Mouse (Mus musculus) gastrocnemius, adult 18-20 months (tissue): ENCODE results near the gene Exoc3l2. TPM values are rescaled to one million over a fixed set of nuclear protein-coding genes. Genes with fewer than 3 reads are reported as not detected.

ENCODE experiments used
- DNase-seq: peaks from one replicate; pipeline ENCODE4 v3.0.0; 2021; ENCODE audit warnings: low spot score
- long read RNA-seq, 2 experiments: library from polyadenylated mRNA; stranded (forward); transcript quantifications; one replicate each; pipeline ENCODE4 v2.0.0; 2021
- total RNA-seq, 2 experiments: library from RNA; stranded (reverse); gene quantifications; 2 replicates each; pipeline ENCODE4 v1.2.3; 2021

The Exoc3l2 gene
- total RNA-seq = 1 to 10 TPM in 1 of 2 experiments, under 1 TPM in 1; 0.57 to 1.5 TPM
- long read RNA-seq, experiment 1, partial matches to known transcripts = 0 of 3 reads
- long read RNA-seq, experiment 1, other reads (novel, unspliced or antisense) = 3 of 3 reads
- long read RNA-seq, experiment 2, partial matches to known transcripts = 2 of 3 reads
- long read RNA-seq, experiment 2, other reads (novel, unspliced or antisense) = 1 of 3 reads

GRCm38 (mm10) chr7:19462884-19463381 lies at the start of gene Exoc3l2:
TSS of gene Exoc3l2 (plus strand) at chr7:19463331.
- DNase-seq = no peak

DNA sequence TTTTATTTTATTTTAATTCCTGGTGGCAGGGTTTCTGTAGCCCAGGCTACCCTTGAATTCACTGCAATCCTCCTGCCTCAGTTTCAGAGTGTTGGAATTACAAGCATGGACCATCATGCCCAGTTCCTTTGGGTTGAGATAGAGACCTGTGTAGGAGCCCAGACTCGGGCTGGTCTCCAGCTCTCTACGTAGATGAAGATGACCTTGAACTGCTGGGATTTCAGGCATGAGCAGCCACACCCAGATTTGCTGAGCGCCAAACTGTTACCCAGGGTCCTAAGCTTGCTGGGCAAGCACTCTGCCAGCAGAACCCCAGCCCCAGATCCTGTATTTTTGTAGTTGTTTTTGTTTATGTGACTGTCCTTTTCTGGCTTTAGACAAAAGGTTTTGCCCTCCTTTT lies 49.6 kb upstream of the Exoc3l2 start:
- peak; percentile 26 for DNase-seq

DNA sequence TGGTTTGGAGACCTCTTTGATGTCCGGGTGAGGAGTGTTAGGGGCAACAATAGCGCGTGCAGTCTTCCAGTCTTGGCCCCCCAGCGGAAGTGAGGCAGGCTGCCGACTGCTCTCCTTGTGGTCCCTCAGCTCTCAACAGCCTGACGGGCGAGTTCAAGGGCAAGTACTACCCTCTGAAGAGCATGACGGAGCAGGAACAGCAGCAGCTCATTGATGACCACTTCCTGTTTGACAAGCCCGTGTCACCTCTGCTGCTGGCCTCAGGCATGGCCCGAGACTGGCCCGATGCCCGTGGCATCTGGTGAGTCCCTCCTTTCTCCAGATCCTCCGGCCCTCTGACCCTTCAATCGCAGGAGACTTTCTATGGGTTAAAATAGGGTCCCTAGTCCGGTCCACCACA lies 46.5 kb upstream of the Exoc3l2 start:
- DNase-seq = no peak

DNA sequence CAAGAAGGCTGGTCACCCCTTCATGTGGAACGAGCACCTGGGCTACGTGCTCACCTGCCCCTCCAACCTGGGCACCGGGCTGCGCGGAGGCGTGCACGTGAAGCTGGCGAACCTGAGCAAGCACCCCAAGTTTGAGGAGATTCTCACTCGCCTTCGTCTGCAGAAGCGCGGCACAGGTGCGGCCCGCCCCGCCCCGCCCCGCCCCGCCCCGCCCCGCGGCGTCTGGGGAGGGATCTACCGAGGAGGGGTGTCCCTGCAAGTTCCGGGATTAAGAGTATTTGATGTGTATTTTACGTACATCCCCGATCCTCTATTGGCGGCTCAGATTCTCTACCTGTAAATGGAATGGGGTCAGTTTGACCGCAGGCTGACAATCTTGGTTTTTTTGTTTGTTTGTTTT lies 43.0 kb upstream of the Exoc3l2 start:
- DNase-seq = no peak

DNA sequence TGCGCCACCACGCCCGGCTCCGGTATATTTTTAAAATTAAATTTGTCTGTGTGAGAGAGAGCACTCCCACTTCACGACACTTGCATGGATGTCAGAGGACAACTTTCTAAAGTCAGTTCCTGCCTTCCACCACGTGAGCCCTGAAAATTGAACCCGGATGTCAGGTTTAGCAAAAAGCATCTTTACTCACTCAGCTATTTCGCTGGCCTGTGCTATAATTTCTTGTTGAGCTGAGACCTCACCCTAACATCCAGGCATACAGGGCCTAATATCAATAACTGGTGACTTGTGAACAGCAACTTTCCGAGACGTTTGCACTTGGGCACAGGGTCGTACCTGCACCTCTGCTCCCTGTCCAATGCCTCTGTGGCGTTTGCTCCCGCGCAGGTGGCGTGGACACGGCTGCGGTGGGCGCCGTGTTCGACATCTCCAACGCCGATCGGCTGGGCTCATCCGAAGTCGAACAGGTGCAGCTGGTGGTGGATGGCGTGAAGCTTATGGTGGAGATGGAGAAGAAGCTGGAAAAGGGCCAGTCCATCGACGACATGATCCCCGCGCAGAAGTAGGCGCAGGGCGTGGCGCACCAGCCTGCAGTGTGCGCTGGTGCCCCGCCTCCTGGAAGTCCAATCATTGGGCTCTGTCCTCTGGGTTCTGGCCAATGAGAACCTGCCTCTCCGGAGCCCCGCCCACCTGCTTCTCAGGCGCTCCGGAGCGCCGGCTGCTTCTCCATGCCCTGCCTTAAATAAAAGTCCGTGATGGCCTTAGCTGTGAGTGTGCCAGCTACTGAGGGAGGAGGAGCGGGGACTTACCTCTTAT lies 42.1 kb upstream of the Exoc3l2 start:
- peak; percentile 81 for DNase-seq

DNA sequence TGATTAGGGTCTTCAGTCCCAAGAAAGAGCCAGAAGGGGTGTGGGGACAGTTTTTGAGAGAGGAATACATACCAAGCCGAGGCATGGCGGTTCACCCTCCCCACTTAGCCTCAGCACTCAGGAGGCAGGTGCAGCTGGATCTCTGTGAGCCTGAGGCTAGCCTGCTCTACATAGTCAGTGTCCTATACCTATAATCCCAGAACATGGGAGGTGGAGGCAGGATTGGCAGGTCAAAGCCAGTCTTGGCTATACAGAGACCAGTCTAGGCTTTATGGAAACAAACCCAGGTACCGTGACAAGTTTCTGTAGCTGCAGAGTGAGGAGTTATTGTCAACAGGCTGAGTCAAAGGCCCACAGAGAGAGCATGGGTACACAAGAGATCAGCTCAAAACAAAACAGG lies 40.0 kb upstream of the Exoc3l2 start:
- DNase-seq = peak; percentile 57

- peak; percentile 65 for DNase-seq
Measured at GRCm38 (mm10) chr7:19424051-19424450, 39.1 kb upstream of the Exoc3l2 start.

- no peak for DNase-seq
Measured at GRCm38 (mm10) chr7:19426349-19426748, 36.8 kb upstream of the Exoc3l2 start.

GRCm38 (mm10) chr7:19426888-19427287 lies 36.2 kb upstream of the Exoc3l2 start:
- DNase-seq = no peak

GRCm38 (mm10) chr7:19427999-19428650 lies 35.0 kb upstream of the Exoc3l2 start:
- no peak for DNase-seq

DNA sequence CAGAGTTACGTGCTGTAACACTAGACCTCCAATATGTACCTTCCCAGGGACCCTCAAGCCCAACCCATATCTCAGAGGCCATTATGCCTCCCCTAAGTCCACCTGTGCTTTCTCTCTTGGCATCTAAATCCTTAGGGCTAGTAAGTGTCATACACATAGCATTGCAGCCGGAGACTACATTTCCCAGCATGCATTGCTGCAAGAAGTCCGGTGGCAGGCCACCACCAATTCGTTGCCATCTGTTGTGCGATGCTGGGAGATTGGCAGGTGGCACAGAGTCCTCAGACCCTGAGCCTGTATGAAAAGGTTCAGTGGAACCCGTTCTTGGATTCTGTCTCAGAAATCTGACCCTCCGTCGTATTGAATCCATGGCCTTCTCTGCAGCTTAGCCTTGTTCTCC lies 33.4 kb upstream of the Exoc3l2 start:
- DNase-seq = no peak

- no peak for DNase-seq
Measured at GRCm38 (mm10) chr7:19430402-19430801, 32.7 kb upstream of the Exoc3l2 start.

GRCm38 (mm10) chr7:19432475-19432874 lies 30.7 kb upstream of the Exoc3l2 start:
- DNase-seq = no peak

- DNase-seq = no peak
Measured at GRCm38 (mm10) chr7:19436276-19436675, 26.9 kb upstream of the Exoc3l2 start.

DNA sequence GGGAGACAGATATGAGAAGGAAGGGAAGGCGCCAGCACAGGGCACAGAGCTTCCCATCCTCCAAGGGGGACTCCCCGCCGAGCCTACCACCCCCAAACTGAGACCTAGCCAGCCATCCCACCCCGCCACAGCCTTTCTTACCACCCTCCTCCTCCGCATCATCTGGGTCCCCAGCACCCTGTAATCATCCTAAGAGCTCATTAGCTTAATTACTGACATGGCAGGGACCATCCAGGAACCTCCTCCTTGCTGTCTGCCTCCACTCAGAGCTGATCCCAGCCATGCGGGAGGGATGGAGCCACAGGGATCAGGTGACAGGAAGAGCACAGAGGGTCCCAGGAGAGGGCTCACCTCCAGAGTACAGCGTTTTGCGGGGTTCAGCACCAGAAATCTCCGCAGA lies 26.1 kb upstream of the Exoc3l2 start:
- DNase-seq = no peak

GRCm38 (mm10) chr7:19441448-19442091 lies 21.6 kb upstream of the Exoc3l2 start:
- DNase-seq = no peak

DNA sequence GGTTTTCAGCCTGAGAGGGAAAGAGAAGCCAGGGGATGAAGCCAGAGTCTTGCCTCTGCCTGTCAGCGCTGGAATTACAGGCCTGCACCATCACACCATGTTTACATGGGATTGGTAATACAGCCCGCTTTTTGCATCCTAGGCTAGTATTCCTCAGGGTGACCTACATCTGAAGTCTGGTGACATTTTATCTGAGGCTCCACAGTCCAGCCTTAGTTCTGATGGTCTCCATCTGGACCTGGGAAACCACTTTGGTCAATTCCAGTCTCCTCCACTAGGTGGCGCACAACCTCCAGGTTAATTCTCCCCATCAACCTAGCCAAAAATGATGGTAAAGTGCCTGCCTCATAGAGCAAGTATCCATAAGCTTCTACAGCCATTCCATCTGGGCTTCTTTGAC lies 19.8 kb upstream of the Exoc3l2 start:
- peak; percentile 83 for DNase-seq

GRCm38 (mm10) chr7:19444801-19445200 lies 18.3 kb upstream of the Exoc3l2 start:
- DNase-seq = no peak

DNA sequence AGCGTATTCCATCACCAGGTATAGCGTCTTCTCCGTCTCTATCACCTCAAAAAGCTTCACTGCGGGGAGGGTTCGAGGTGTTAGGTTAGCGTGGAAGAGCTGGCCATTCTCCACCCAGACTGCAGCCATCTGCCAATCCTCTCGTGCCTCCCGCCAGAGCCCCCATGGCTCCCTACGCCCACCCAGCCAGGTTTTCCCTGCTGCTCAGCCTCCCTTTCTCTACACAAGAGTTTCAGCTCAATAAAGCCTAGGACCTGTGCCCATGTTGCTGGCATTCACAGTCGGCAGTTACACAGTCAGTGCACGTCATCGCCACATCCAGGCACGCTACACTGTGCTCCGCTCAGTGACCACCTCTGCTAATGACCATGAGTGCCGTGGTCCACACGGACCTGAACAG lies 15.4 kb upstream of the Exoc3l2 start:
- no peak for DNase-seq

GRCm38 (mm10) chr7:19449165-19449564 lies 14.0 kb upstream of the Exoc3l2 start:
- DNase-seq = no peak

- no peak for DNase-seq
Measured at GRCm38 (mm10) chr7:19455186-19455585, 7.9 kb upstream of the Exoc3l2 start.
